Mouse (Mus musculus) heart, adult 11 months (tissue): ENCODE data around the gene Polr1b.

Experiments
- DNase-seq: peaks from one replicate; pipeline ENCODE4 v3.0.0; 2022

Gene Polr1b

DNA sequence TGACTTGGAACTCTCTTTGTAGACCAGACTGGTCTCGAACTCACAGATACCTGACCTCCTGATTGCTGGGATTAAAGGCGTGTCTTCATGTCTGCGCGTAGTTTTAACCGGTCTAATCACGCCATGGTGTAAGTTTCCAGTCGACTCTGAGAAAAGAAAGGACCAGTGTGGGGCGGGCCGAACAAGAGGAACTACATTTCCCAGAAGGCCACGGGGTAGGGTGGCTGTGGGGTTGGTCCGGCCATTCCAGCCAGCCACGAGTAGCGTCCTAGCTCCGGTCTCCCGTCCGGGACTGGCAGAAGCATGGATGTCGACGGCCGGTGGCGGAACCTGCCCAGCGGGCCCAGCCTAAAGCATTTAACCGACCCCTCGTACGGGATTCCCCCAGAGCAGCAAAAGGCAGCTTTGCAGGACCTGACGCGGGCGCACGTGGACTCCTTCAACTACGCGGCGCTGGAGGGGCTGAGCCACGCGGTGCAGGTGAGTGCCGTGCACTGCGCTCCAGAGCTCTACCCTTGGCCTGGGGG lies at the start of gene Polr1b:
Gene Polr1b, plus strand, starts transcription at position 212 of the 527 bp plus-strand sequence.
- peak; percentile 99 for DNase-seq

DNA sequence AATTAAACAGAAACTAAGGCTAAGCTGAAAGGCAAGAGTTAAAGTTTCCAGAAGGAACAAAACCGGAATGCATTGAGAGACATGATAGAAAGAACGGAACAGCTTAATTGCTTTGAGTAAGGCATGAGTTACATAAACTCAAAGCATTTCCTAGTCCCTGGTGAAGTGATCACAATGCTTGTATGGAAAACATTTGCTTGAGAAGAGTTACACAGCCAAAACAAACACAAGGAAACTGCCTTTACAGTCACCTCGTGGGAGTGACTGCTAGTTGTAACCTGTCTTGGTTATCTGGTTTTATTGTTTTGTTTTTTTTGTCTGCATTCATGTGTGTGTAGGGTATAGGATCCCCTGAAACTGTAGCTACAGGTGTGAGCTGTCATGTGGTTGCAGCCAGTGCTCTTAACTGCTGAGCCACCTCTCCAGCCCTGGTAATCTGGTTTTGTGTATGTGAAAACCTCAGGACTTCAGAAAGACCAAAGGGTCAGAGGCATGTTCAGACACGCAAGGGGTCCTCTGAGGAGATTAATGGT lies 48.3 kb upstream of the Polr1b start:
- peak; percentile 24 for DNase-seq

- DNase-seq, result peak; percentile 53
These were observed 45.1 kb upstream of the Polr1b start for GRCm38 (mm10) chr2:129055741-129056140.

DNA sequence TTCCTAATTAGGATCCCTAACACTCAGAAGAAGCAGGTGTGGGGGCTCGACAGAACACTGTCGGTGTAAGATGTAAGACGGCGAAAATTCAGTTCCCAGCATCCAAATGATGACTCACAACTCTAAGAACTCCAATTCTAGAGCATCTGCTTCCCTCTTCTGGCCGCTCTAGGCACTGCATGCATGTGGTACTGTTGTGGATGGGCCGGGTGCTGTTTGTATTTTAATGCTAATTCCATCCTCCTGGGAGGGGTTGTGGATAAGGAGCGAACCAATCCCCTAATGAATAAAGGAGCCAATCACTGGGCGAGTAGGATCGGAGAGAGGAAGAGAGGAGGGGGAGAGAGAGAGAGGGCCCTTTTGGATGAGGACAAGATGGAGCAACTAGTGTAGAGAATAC lies 44.2 kb upstream of the Polr1b start:
- DNase-seq, result peak; percentile 71

- DNase-seq, result peak; percentile 27
These were observed 43.5 kb upstream of the Polr1b start for GRCm38 (mm10) chr2:129057256-129057655.

GRCm38 (mm10) chr2:129057920-129058361 lies 42.9 kb upstream of the Polr1b start:
- DNase-seq, result peak; percentile 55

GRCm38 (mm10) chr2:129061456-129062059 lies 39.2 kb upstream of the Polr1b start:
- peak; percentile 44 for DNase-seq

- peak; percentile 98 for DNase-seq
These were observed 35.1 kb upstream of the Polr1b start, which contains the start of gene Ttl for GRCm38 (mm10) chr2:129065437-129066282. Ttl (plus strand) TSS chr2:129065942.

- peak; percentile 95 for DNase-seq
These were observed 34.5 kb upstream of the Polr1b start for GRCm38 (mm10) chr2:129066326-129066725.

DNA sequence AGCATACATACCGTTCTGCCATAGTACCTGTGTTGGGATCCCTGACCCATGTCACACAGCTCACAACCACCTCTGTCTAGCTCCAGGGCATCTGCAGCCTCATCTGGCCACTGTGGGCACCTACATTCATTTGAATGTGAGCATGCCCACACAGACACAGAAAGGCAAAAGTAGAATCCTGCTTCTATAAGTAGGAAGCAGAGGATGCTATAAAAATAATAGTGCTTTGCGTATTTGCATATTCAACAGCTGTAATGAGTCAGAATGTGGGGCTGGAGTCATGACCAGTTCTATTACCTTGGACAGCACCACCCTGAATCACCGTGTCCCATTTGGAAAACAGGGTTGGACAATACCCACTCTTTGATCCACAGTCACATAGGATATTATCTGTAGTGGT lies 30.5 kb upstream of the Polr1b start:
- peak; percentile 83 for DNase-seq

DNA sequence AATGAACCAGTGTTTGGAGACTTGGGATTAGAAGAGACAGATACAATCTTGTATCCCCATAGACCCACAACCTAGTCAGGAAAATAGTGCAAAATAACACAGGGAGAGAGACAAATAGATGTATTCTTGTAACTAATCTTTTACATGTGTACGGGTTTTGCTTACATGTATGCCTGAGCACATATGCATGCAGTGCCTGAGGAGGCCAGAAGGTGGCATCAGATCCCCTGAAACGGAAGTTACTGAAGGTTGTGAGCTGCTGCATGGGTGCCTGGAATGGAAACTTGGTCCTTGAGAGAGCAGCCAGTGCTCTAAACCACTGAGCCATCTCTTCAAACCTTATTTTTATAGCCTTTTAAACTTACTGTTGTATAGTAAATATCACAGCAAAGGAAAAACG lies 22.5 kb upstream of the Polr1b start:
- DNase-seq, result peak; percentile 57

DNA sequence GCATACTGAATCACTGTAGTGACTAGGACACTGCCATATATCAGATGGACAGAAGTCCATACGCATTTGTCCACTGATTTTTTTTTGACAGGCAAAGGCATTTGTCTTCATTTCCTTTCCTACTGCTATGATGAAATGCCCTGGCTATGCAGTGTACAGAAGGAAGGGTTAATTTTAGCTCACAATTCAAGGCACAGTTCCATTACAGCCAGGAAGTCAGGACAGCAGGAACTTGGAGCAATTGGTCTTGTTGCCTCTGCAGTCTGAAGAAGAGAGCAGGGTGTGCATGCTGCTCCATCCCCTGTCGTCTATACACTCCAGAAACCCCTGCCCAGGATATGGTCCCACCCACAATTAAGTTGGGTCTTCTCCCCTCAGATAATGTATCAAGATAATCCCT lies 21.6 kb upstream of the Polr1b start:
- peak; percentile 48 for DNase-seq

- DNase-seq, result peak; percentile 40
These were observed 19.7 kb upstream of the Polr1b start for GRCm38 (mm10) chr2:129081097-129081496.

DNA sequence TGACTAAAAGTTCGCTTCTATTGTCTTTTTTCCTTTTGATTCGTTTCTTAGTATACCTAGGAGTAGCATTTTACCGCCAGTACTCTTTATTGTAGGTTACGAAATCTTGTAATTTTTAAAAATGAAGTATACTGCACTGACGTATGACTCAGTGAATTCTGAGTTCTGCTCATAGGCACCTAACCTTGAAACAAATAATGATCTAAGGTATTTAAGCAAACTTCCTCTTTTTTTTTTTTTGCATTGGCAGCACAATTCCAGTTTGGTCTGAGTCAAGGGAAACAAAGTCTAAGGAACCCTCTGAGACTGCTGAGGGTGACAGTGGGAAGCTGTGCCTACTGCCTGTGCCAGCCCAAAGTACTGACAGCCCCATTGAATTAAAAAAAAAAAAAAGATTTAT lies 17.3 kb upstream of the Polr1b start:
- DNase-seq, result no peak

DNA sequence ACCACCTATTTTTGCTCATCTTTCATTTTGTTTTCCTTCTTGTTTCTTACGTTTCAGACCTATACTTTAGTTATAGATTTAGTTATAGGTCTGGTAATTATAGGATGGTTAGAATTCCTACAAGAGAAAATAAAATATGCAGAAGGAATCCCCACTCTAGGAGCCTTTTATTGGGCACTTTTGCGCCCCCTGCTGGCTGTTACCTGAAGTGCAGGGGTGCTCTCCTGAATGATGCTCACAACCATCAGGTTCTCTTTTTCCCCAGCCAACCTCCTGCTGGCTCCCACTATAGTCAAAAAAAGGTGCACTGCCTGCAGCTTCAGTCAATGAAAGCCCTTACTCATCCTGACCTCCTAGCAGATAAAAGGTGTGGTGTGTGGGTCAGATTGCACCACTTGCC lies 15.8 kb upstream of the Polr1b start:
- DNase-seq, result no peak

DNA sequence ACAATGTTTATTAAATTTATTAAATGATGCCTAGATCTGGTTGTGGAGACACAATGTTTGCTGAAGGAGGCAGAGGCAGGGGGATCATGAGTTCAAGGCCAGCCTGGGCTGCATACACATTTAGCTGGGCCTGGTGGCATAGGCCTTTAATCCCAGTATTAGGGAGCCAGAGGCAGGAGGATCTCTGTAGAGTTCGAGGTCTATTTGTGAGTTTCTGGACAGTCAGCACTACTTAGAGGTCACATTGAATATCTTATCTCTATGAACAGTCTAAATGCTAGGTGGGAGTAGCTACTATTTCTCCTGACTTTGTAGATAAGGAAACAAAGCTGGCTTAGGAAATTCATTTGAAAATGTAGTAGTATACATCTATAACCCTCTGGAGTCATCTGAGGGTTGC lies 13.3 kb upstream of the Polr1b start:
- peak; percentile 62 for DNase-seq

DNA sequence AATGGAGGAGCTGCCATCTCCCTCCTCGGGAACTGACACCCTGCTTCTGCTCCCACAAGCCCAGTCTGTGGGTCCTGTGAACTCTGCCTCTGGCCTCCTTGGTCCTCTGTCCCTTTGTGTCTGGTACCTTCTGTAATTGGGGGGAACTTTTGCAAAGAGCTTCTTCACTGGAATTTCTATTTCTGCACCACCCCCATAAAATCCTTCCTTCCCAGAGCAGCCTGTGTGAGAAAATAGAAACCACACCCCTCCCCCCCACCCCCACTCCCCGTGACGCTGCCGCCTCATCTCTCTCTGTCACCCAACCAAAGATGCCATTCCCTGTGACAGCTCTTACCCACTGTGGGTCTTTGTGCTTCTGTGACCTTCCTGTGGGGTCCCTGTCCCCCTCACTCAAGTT lies 10.4 kb upstream of the Polr1b start:
- no peak for DNase-seq

GRCm38 (mm10) chr2:129092810-129093209 lies 8.0 kb upstream of the Polr1b start:
- DNase-seq, result no peak

DNA sequence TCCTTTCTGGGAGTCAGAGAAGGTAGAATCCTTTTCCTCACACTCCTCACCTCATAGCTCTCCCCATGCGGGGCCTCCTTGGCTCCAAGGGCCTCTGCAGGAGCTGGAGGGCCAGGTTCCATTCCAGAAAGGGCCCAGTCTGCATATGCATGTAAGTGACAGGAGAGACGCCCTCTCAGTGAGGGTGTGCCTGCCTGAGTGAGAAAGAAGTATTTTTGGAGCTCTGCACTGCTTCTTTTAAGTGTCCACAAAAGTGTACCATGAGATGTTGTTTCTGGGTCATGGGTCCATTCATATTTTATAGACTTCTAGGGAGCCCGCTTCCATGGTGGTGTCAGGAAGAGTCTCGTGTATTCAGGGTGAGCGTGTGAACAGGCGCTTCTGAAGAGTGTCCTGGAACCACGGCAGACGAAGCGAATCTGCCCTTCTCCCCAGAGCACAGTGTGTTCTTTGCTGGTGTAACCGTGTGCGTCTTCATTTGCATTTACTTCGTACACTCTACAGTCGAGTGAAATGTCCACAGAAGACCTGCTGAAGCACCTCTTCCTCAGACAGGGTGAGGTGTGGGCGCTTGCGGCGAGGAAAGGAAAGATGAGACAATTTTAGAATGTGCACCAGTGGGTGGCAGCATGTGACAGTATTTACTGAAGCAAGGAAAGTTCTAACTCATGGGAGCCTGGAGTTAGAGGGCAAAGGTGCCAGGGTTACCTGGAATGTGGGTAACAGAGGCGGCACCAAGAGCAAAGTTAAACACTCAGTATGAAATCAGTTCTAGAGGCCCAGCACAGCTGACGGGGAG lies 6.7 kb upstream of the Polr1b start:
- no peak for DNase-seq

DNA sequence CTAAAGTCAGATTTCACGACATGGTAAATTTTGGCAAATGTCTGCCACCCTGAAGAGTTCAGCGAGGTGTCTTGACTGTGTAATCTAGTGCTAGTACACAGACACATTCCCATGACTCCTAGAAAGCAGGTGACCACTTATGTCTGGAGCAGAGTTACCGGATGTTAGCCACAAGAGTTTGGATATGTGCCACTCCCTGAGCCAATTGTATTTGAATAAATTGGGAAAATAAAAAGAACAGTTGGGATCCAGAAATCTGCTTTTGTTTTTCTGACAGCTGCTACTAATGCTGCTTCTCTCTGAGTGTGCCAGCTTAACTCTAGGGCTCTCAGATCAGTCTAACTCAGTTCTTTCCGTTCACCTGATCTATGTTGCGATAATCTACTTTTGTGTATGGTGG lies 12.1 kb downstream of the Polr1b start:
- DNase-seq, result no peak

- peak; percentile 76 for DNase-seq
These were observed 15.0 kb downstream of the Polr1b start for GRCm38 (mm10) chr2:129115706-129116367.

GRCm38 (mm10) chr2:129116368-129116739 lies 15.6 kb downstream of the Polr1b start:
- DNase-seq, result no peak
